Mouse (Mus musculus): Measurements from ENCODE around the gene Phox2b.

DNA sequence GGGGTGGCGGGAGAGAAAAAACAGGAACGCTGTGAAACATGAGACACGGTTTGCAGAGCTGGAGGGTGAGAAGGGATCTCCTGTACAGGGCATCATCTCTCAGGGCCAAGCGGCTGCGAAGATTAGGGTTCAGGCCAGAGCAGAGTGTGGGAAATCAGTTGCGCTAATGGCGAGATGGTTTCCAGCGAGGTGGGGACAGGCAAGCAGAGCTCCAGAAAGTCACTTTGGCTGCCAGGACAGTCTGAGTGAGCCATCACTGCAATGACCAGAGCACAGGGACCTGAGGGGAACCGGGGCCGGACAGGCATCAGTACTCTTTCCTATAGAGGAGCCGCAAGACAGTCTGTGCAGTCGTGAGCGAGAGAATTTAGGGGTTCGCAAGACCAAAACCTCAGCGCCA is 3.9 kb downstream of the Phox2b start:
- TF ChIP-seq CTCF (IDR thresholded peaks at IDR 0.05; ENCODE audit: low read depth): no peak
- TF ChIP-seq EP300 (optimal IDR thresholded peaks at IDR 0.05): no peak

All from stomach, postnatal 0 days (tissue).